Mouse (Mus musculus): Measurements from ENCODE around the gene Zfp810.
A peak's percentile ranks its signal among the peaks of the same experiment; 100 is the strongest.

Gene Zfp810

GRCm38 (mm10) chr9:22259184-22260091 lies 48.0 kb downstream of the Zfp810 start, which contains the start of gene Zfp599:
Gene Zfp599 (minus strand): TSS chr9:22259895.
- peak; percentile 34 for DNase-seq (ENCODE audit: low spot score)

DNA sequence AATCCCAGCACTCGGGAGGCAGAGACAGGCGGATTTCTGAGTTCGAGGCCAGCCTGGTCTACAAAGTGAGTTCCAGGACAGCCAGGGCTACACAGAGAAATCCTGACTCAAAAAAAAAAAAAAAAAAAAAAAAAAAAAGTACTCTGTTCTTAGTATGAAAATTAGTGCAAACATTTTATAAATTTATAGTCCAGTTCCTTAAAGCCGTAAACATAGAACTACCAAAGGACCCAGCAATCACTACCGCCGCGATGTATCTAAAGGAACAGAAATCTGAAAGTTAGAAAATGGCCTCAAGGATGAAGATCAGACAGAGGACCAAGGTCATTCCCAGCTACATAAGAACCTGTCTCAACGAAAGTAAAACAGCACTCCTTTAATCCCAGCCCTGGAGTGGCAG lies 48.7 kb downstream of the Zfp810 start:
- DNase-seq (ENCODE audit: low spot score), result no peak

DNA sequence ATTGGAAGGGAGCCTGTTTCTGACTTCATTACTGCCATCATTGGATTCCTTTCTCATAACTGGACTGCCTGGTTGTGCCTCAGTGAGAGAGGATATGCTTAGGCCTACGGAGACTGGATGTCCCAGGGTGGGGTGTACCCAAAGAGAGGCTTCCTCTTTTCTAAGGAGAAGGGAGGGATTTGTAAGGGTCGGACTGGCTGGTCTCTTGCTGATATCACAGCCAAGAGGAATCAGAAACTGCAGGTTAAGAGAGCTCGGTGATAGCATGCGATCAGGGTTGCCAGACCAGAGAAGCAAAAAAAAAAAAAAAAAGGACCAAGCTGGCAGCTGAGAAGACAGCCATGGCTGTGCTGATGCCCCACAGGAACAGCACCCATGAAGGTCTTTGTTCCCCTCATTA lies 50.9 kb downstream of the Zfp810 start:
- DNase-seq (ENCODE audit: low spot score), result no peak

DNA sequence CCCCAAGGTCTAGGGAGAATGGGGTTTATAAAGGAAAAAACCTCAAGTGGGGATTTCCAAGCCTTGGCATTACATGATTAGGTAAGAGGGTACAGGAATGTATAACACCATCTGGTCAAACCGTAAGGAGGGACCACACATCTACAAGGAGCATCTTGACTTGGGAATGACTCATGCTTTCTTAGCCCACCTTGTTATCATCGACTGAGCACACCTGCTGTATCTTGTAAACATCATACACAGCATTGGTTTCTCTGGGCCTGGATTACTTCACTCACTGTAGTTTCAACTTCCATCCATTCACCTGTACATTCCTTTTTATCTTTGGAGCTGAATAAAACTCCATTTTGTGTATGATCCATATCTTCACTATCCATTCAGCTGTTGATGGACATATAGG lies 63.2 kb downstream of the Zfp810 start:
- DNase-seq (ENCODE audit: low spot score), result no peak

- no peak for DNase-seq (ENCODE audit: low spot score)
These were observed 67.4 kb downstream of the Zfp810 start for GRCm38 (mm10) chr9:22240001-22240400.

DNA sequence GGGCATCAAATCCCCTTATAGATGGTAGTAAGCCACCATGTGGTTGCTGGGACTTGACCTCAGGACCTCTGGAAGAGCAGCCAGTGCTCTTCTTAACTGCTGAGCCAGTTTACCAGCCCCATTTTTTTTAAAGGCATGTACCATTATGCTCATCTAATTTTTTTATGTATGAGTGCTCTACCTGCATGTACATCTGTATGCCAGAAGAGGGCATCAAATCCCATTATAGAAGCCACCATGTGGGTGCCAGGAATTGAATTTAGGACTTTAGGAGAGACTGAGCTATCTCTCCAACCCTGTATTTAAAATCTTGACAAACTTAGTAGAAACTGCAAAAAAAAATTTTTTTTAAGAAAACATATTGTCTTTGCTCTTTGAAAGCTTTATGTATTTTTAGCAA lies 76.9 kb downstream of the Zfp810 start:
- no peak for DNase-seq (ENCODE audit: low spot score)

DNA sequence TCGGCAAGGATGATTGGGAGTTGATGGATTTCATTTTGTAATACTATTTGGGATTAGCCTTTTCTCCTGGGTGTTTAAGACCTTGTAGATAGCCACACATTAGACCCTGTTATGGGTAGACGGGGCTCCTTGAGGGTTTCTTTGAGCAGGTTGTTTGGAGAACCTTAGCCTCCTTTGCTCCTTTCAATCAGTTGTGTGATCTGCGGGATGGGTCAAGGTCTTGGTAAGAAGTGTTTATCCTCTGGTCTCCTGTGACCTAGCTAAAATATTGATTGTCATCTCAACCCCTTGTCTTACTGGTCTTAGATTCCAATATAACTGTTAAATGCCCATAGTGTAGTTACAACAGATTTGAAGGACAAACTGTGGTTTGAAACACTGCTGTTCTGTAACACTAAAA lies 77.4 kb downstream of the Zfp810 start:
- DNase-seq (ENCODE audit: low spot score), result no peak

DNA sequence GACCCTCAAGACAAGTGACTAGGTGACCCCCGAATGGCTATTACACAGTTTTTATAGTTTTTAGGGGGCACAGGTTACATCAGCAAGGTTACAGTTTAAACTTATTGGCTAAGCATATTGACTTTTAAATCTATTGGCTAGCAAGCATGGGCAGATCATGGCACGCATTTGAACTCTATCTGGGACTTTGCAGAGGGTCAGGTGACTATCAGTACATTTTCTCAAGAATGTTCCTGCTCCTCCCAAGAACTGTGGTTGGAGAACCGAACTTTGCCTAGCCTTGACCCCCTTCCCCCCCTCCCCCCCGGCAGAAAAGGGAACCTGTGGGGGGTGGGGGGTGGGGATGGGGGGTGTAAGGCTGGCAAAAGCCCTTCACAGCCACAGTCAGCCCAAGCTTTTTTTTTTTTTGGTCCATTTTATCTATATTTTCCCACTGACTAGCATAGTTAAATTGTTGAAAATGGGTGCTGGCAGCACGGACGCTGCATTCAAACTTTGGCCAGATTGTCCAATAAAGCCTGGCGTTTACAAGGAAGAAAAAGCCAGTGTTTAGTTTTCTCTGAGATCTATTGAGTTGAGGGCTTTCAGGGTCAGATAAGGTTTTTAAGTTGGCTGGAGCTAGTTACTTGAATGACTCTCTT lies 77.9 kb downstream of the Zfp810 start:
- no peak for DNase-seq (ENCODE audit: low spot score)

- peak; percentile 58 for DNase-seq (ENCODE audit: low spot score)
These were observed 80.6 kb downstream of the Zfp810 start for GRCm38 (mm10) chr9:22226846-22227245.
